Mouse (Mus musculus) lung, embryonic 16.5 days (tissue): ENCODE measurements around the gene Tspan18. TPM values are rescaled to one million over a fixed set of nuclear protein-coding genes. Genes with fewer than 3 reads are reported as not detected.

Source experiments
- ATAC-seq: fragments of 200-750 bp; cut with Nextera tagmentation; 2 replicates; pipeline ENCODE4 v1.8.0; 2017; ENCODE audit warnings: low read depth, mild to moderate bottlenecking, moderate library complexity
- H3K27ac ChIP-seq: fragments of 300-500 bp; sonication (generic); 2 replicates; pipeline ENCODE4 v1.5.1; 2014; ENCODE audit warnings: mild to moderate bottlenecking, control low read depth, low read length
- H3K27me3 ChIP-seq: fragments of 300-500 bp; sonication (generic); 2 replicates; pipeline ENCODE4 v1.6.1; 2014; ENCODE audit warnings: low read depth, low read length, mixed read lengths; ENCODE audit not compliant: control insufficient read depth, insufficient read depth
- H3K36me3 ChIP-seq: fragments of 300-500 bp; sonication (generic); 2 replicates; pipeline ENCODE4 v1.6.1; 2014; ENCODE audit warnings: low read length; ENCODE audit not compliant: control insufficient read depth, insufficient read depth
- H3K4me1 ChIP-seq: fragments of 300-500 bp; sonication (generic); replicated peaks from 2 replicates; pipeline ENCODE4 v1.6.1; 2014; ENCODE audit warnings: low read length, mixed read lengths; ENCODE audit not compliant: control insufficient read depth, insufficient read depth
- H3K4me2 ChIP-seq: fragments of 300-500 bp; sonication (generic); 2 replicates; pipeline ENCODE4 v1.6.1; 2014; ENCODE audit warnings: low read depth, low read length, control low read depth
- H3K4me3 ChIP-seq: fragments of 300-500 bp; sonication (generic); 2 replicates; pipeline ENCODE4 v1.5.1; 2014; ENCODE audit warnings: mild to moderate bottlenecking, low read length, control low read depth
- H3K9ac ChIP-seq: fragments of 300-500 bp; sonication (generic); 2 replicates; pipeline ENCODE4 v1.6.1; 2014; ENCODE audit warnings: low read length, control low read depth
- H3K9me3 ChIP-seq: fragments of 300-500 bp; sonication (generic); 2 replicates; pipeline ENCODE4 v1.6.1; 2016; ENCODE audit warnings: low read length; ENCODE audit not compliant: control insufficient read depth
- WGBS: fragments of 180-500 bp; shearing (Covaris S2); extraction: QIAGEN DNeasy Blood & Tissue Kit; methylation state at CpG from one replicate; pipeline ENCODE4 v1.1.7; 2014; 5-methylcytosine and 5-hydroxymethylcytosine counted together
- polyA plus RNA-seq: library from polyadenylated mRNA; unstranded; fragments of >200 nt; fragmentation: Nextera tagmentation; extraction: Ambion mirVana; gene quantifications from 2 replicates; pipeline ENCODE4 v1.2.1, GENCODE M21; 2015

Gene Tspan18
- polyA plus RNA-seq, 1 experiment from 2014 or later = 29.7 TPM

DNA sequence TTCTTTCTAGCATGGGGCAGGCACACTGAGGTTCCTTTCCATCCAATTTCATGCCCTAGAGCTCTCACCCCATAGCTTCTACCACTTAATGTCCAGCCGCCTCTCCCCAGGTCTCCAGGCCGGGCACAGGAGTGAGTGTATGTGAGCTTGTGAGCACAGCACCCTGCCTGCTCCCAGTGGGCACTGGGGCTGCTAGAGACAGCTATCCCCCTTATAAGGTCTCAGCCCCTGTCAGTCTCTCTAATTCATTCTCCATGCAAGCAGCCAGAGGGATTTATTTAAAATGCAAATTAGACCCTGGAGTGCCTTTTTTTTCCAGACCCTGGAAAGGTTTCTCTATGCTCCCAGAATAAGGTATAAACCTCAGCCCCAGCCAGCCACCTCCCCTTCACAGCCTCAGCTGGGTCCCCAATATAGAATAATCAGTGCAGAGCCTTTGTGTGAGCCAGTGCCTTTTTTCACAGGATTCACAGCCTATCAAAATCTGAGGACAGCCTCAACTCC is 54.1 kb downstream of the Tspan18 start:
- peaks cover 47% of the 10 kb centered on the region for H3K4me1 ChIP-seq
- H3K9me3 ChIP-seq = no peaks in the 10 kb centered on the region
- no peak overlapping the region for H3K4me3 ChIP-seq
- ATAC-seq = no peak
- H3K27ac ChIP-seq = no peak overlapping the region
- H3K27me3 ChIP-seq = no peaks in the 10 kb centered on the region
- no peak overlapping the region for H3K4me2 ChIP-seq
- H3K36me3 ChIP-seq = no peaks in the 10 kb centered on the region
- WGBS = 93% methylated on average over 2 of the region's 2 CpGs
- H3K9ac ChIP-seq = no peak overlapping the region

- peak; percentile 62 for ATAC-seq
- no peak overlapping the region for H3K4me3 ChIP-seq
- H3K9ac ChIP-seq = peak overlapping the region; percentile 41; the same call in 1 of the 2 replicates
- H3K9me3 ChIP-seq = no peaks in the 10 kb centered on the region
- H3K4me2 ChIP-seq = no peak overlapping the region
- peaks cover 32% of the 10 kb centered on the region for H3K4me1 ChIP-seq
- 23% methylated on average over 11 of the region's 11 CpGs for WGBS
- H3K27me3 ChIP-seq = no peaks in the 10 kb centered on the region
- H3K27ac ChIP-seq = peak overlapping the region; percentile 44
- no peaks in the 10 kb centered on the region for H3K36me3 ChIP-seq
These were observed 55.9 kb downstream of the Tspan18 start for GRCm38 (mm10) chr2:93278181-93278975.

- Histone ChIP-seq H3K9me3 (no peaks in the 10 kb centered on the region), H3K27ac (peak overlapping the region; percentile 44), H3K4me1 (peaks cover 23% of the 10 kb centered on the region), H3K9ac (0 out of 2 replicates have a peak overlapping the region, but pooled peaks have one; percentile 14), H3K4me2 (no peak overlapping the region), H3K36me3 (no peaks in the 10 kb centered on the region), H3K4me3 (no peak overlapping the region), H3K27me3 (no peaks in the 10 kb centered on the region)
- ATAC-seq = peak; percentile 18; the same call in 1 of the 2 replicates
- 36% methylated on average over 4 of the region's 4 CpGs for WGBS
These were observed 56.8 kb downstream of the Tspan18 start for GRCm38 (mm10) chr2:93277486-93277885.

DNA sequence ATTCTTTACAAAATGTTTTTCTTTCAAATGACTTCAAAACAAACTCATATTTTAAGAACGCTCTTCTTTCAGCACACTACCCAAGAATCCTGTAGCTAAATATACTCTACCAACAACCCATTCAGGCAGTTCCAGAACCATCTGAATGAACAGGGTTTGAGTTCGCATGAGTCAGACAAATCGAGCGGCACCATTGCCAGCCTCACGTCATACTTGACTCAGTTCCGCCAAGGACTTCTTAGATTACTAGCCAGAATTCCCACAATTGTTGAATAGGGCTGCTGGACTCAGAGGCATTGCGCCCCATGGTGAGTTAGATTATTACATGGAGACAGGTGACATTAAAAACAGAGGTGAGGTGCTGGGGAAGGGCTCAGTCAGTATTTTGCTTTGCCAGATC is 58.3 kb downstream of the Tspan18 start:
- no peaks in the 10 kb centered on the region for H3K27me3 ChIP-seq
- H3K9me3 ChIP-seq = no peaks in the 10 kb centered on the region
- no peaks in the 10 kb centered on the region for H3K36me3 ChIP-seq
- 87% methylated on average over 7 of the region's 7 CpGs for WGBS
- ATAC-seq = no peak
- no peak overlapping the region for H3K27ac ChIP-seq
- H3K4me3 ChIP-seq = no peak overlapping the region
- H3K9ac ChIP-seq = no peak overlapping the region
- H3K4me2 ChIP-seq = no peak overlapping the region
- peaks cover 17% of the 10 kb centered on the region for H3K4me1 ChIP-seq

DNA sequence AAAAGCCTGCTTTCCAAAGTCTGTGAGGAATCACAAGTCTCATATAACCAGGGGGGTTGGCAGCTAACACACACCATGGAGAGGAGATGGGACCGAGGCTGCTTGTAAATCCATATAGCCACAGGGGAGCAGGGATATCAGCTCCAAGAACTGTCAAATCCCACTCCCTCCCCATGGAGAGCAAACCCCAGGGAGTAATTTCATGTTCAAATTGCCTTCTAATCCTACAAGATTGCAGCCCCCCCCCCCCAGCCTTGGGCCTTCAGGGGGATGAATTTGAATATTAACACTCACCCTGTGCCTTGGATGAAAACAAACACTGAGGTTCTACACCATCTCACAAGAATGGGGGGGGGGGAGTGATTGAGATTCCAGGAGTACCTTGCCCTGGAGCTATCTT is 60.4 kb downstream of the Tspan18 start:
- H3K9ac ChIP-seq = no peak overlapping the region
- H3K4me3 ChIP-seq = no peak overlapping the region
- H3K27ac ChIP-seq = no peak overlapping the region
- ATAC-seq = no peak
- no peaks in the 10 kb centered on the region for H3K36me3 ChIP-seq
- no peaks in the 10 kb centered on the region for H3K27me3 ChIP-seq
- WGBS = 52% methylated on average over 1 of the region's 1 CpGs
- peaks cover 25% of the 10 kb centered on the region for H3K4me1 ChIP-seq
- H3K4me2 ChIP-seq = no peak overlapping the region
- H3K9me3 ChIP-seq = no peaks in the 10 kb centered on the region

GRCm38 (mm10) chr2:93270083-93270482 is 64.2 kb downstream of the Tspan18 start:
- peaks cover 8% of the 10 kb centered on the region for H3K4me1 ChIP-seq
- no peak overlapping the region for H3K9ac ChIP-seq
- H3K9me3 ChIP-seq = no peaks in the 10 kb centered on the region
- H3K27me3 ChIP-seq = no peaks in the 10 kb centered on the region
- 34% methylated on average over 5 of the region's 5 CpGs for WGBS
- no peaks in the 10 kb centered on the region for H3K36me3 ChIP-seq
- H3K4me2 ChIP-seq = no peak overlapping the region
- no peak overlapping the region; the same call in 1 of the 2 replicates for H3K27ac ChIP-seq
- H3K4me3 ChIP-seq = no peak overlapping the region
- 0 out of 2 replicates have a peak, but pooled peaks have one; percentile 34 for ATAC-seq

DNA sequence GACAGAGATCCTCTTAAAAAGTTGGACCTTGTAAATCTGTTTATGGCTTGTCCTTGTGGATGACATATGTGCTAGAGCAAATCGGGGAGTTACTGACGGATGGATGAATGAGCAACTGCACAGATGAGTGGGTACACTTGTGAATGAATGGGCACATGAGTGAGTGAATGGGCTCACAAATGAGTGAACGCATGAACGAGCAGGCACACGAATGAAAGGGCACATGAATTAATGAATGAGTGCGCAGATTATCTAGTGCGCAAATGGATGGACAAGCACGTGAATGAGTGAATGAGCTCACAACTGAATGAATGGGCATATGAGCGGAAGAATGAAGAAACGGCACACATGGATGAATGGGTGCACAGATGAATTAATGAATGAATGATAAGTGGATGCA is 64.7 kb downstream of the Tspan18 start:
- H3K9me3 ChIP-seq = no peaks in the 10 kb centered on the region
- no peaks in the 10 kb centered on the region for H3K27me3 ChIP-seq
- no peak overlapping the region for H3K9ac ChIP-seq
- H3K4me3 ChIP-seq = no peak overlapping the region
- H3K4me2 ChIP-seq = no peak overlapping the region
- H3K4me1 ChIP-seq = peaks cover 8% of the 10 kb centered on the region
- 91% methylated on average over 10 of the region's 10 CpGs for WGBS
- no peak for ATAC-seq
- no peak overlapping the region; the same call in 1 of the 2 replicates for H3K27ac ChIP-seq
- no peaks in the 10 kb centered on the region for H3K36me3 ChIP-seq

GRCm38 (mm10) chr2:93268711-93269270 is 65.5 kb downstream of the Tspan18 start:
- H3K9me3 ChIP-seq = no peaks in the 10 kb centered on the region
- no peak overlapping the region for H3K4me3 ChIP-seq
- H3K27me3 ChIP-seq = no peaks in the 10 kb centered on the region
- H3K36me3 ChIP-seq = no peaks in the 10 kb centered on the region
- no peak for ATAC-seq
- H3K4me1 ChIP-seq = peaks cover 8% of the 10 kb centered on the region
- 74% methylated on average over 3 of the region's 3 CpGs for WGBS
- no peak overlapping the region for H3K4me2 ChIP-seq
- H3K9ac ChIP-seq = no peak overlapping the region
- peak overlapping the region; percentile 33; the same call in 1 of the 2 replicates for H3K27ac ChIP-seq

DNA sequence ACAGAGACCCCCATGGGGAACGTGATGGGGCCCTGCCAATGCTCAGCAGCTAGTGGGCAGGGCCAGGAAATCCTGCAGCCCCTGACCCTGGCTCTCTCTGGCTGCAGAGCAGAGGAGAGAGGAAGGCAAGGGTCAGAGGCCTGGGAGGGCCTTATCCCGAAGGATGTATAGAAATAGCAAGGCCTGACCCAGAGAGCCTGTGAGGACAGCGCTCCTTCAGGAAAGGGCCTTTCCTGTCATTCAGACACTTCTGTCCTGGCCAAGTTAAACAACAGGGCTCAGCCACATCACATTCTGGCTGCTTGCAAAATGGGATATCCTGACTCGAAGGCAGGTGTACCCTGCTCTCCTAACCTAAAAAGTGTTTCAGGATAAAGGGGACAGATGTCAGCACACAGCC is 66.5 kb downstream of the Tspan18 start:
- Histone ChIP-seq H3K4me2 (no peak overlapping the region), H3K9me3 (no peaks in the 10 kb centered on the region), H3K27ac (peak overlapping the region; percentile 15), H3K27me3 (no peaks in the 10 kb centered on the region), H3K9ac (no peak overlapping the region), H3K36me3 (no peaks in the 10 kb centered on the region), H3K4me3 (no peak overlapping the region), H3K4me1 (peaks cover 12% of the 10 kb centered on the region)
- peak; percentile 80 for ATAC-seq
- WGBS = 48% methylated on average over 4 of the region's 4 CpGs
